Mouse (Mus musculus) mature B cell (primary cell): ENCODE data around the gene Xk.
"Not testable (repeated sequence)": the region's sequence is repeated elsewhere in the genome, so short reads cannot be mapped to it uniquely, and the experiment has no call there.

Experiments
- in situ Hi-C: fragments of 300-500 bp; cut with MboI; formaldehyde crosslinking; loops from 2 replicates; pipeline ENCODE4 v1.14.3; 2019

Gene Xk

GRCm38 (mm10) chrX:9316457-9316856 lies 43.9 kb downstream of the Xk start:
- in situ Hi-C loops, result not testable (repeated sequence)

GRCm38 (mm10) chrX:9327954-9328353 lies 55.4 kb downstream of the Xk start:
- in situ Hi-C loops, result not testable (repeated sequence)

GRCm38 (mm10) chrX:9332366-9332962 lies 59.9 kb downstream of the Xk start:
- in situ Hi-C loops, result not testable (repeated sequence)

- in situ Hi-C loops, result not testable (repeated sequence)
Observed at GRCm38 (mm10) chrX:9333035-9333434, 60.5 kb downstream of the Xk start.

- in situ Hi-C loops, result not testable (repeated sequence)
Observed at GRCm38 (mm10) chrX:9334996-9335395, 62.4 kb downstream of the Xk start.

- in situ Hi-C loops, result not testable (repeated sequence)
Observed at GRCm38 (mm10) chrX:9350327-9350726, 77.8 kb downstream of the Xk start, which contains the start of gene H2al1k. Gene H2al1k, plus strand, starts transcription at chrX:9350627.
